Mouse (Mus musculus): Measurements from ENCODE around the gene Erbb3. TPM values are rescaled to one million over a fixed set of nuclear protein-coding genes. Genes with fewer than 3 reads are reported as not detected.

Gene Erbb3
- total and polyA plus RNA-seq, 2 experiments from 2014 or later: 0.65 to 1.7 TPM

DNA sequence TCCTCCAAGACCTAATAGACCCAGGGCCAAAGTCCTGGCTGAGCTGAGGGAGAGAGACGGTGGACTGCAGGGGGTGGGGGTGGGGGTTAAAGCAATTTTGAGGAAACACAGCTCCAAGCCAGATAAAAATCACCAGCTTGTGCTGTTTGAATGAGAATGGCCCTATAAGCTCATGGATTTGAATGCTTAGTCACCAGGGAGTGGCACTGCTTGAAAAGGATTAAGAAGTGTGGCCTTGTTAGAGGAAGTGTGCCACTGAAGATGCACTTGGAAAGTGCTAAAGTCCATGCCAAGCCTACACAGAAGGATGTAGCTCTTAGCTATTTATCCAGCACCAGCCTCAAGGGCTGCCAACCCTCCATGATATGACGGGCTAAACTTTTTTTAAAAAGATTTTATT is 54.2 kb downstream of the Erbb3 start:
- no peak overlapping the region for H3K4me3 ChIP-seq (ENCODE audit: low read length)
- no peaks in the 10 kb centered on the region for H3K27me3 ChIP-seq (ENCODE audit: insufficient read depth, low read length)
- H3K27ac ChIP-seq: no peak overlapping the region
- H3K4me2 ChIP-seq (ENCODE audit: low read depth, low read length): no peak overlapping the region
- 87% methylated on average over 2 of the region's 2 CpGs for WGBS
- no peaks in the 10 kb centered on the region for H3K9me3 ChIP-seq (ENCODE audit: low read length)
- H3K9ac ChIP-seq (replicated peaks; ENCODE audit: low read length): no peak overlapping the region
- ATAC-seq (no peak), DNase-seq (ENCODE audit: low spot score) (no peak)
- no peak for TF ChIP-seq CTCF (IDR thresholded peaks at IDR 0.05; ENCODE audit: low read depth)
- H3K36me3 ChIP-seq (ENCODE audit: insufficient read depth, low read length): no peaks in the 10 kb centered on the region
- no peaks in the 10 kb centered on the region for H3K4me1 ChIP-seq (ENCODE audit: insufficient read depth, low read length)

GRCm38 (mm10) chr10:128526366-128527356 is 62.8 kb downstream of the Erbb3 start:
- H3K36me3 ChIP-seq (ENCODE audit: insufficient read depth, low read length): no peaks in the 10 kb centered on the region; the same call in 1 of the 2 replicates
- H3K9ac ChIP-seq (replicated peaks; ENCODE audit: low read length): peak overlapping the region; percentile 14; the same call in 1 of the 2 replicates
- DNase-seq (ENCODE audit: low spot score) (no peak), ATAC-seq (no peak)
- H3K4me3 ChIP-seq (ENCODE audit: low read length): peak overlapping the region; percentile 83
- no peaks in the 10 kb centered on the region for H3K9me3 ChIP-seq (ENCODE audit: low read length)
- H3K4me2 ChIP-seq (ENCODE audit: low read depth, low read length): peak overlapping the region; percentile 99
- no peaks in the 10 kb centered on the region for H3K27me3 ChIP-seq (ENCODE audit: insufficient read depth, low read length)
- H3K4me1 ChIP-seq (ENCODE audit: insufficient read depth, low read length): no peaks in the 10 kb centered on the region
- H3K27ac ChIP-seq: peak overlapping the region; percentile 8; the same call in 1 of the 2 replicates
- no peak for TF ChIP-seq CTCF (IDR thresholded peaks at IDR 0.05; ENCODE audit: low read depth)
- 30% methylated on average over 28 of the region's 28 CpGs for WGBS

DNA sequence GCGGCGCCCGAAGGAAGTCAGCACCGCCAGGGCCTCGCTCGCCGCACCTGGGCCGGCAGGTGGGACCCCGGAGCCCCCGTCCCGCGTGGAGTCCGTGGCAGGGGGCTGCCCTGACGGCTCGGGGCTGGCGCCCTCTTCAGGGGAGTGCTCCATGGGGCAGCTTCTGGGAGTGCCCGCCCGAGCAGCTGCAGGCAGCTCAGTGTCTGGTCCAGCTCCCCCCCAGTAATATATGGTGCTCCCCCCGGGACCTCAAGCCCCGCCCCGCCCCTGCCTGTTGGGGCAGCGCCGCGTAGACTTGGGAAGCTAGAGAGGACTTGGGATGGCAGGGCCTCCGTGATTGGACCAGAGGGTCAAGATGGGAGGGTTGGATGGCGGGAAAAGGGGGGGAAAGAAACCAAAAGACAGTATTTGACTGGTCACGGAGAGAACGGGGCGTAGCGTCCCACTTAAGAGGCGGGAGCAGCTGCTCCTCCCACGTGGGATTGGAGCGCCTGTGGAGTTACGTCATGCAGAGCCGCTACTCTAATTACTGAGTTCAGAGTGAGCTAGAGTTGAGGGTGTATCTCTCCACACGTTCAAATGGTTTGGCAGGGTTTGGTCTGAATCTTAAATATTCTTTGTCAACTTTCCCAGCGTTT is 63.7 kb downstream of the Erbb3 start, which contains the start of gene Esyt1:
TSS of gene Esyt1 (minus strand) at position 201 of the 638 bp plus-strand sequence.
- H3K4me1 ChIP-seq (ENCODE audit: insufficient read depth, low read length): no peaks in the 10 kb centered on the region
- no peaks in the 10 kb centered on the region for H3K27me3 ChIP-seq (ENCODE audit: insufficient read depth, low read length)
- H3K4me3 ChIP-seq (ENCODE audit: low read length): peak within 1 kb of the TSS; percentile 83
- H3K36me3 ChIP-seq (ENCODE audit: insufficient read depth, low read length): no peaks in the 10 kb centered on the region; the same call in 1 of the 2 replicates
- peak within 1 kb of the TSS; percentile 77 for H3K9ac ChIP-seq (replicated peaks; ENCODE audit: low read length)
- DNase-seq (ENCODE audit: low spot score) (peak; percentile 97), ATAC-seq (peak; percentile 96)
- H3K9me3 ChIP-seq (ENCODE audit: low read length): no peaks in the 10 kb centered on the region
- peak within 1 kb of the TSS; percentile 99 for H3K4me2 ChIP-seq (ENCODE audit: low read depth, low read length)
- H3K27ac ChIP-seq: peak within 1 kb of the TSS; percentile 79
- peak; percentile 47 for TF ChIP-seq CTCF (IDR thresholded peaks at IDR 0.05; ENCODE audit: low read depth)
- 1% methylated on average over 36 of the region's 37 CpGs for WGBS

DNA sequence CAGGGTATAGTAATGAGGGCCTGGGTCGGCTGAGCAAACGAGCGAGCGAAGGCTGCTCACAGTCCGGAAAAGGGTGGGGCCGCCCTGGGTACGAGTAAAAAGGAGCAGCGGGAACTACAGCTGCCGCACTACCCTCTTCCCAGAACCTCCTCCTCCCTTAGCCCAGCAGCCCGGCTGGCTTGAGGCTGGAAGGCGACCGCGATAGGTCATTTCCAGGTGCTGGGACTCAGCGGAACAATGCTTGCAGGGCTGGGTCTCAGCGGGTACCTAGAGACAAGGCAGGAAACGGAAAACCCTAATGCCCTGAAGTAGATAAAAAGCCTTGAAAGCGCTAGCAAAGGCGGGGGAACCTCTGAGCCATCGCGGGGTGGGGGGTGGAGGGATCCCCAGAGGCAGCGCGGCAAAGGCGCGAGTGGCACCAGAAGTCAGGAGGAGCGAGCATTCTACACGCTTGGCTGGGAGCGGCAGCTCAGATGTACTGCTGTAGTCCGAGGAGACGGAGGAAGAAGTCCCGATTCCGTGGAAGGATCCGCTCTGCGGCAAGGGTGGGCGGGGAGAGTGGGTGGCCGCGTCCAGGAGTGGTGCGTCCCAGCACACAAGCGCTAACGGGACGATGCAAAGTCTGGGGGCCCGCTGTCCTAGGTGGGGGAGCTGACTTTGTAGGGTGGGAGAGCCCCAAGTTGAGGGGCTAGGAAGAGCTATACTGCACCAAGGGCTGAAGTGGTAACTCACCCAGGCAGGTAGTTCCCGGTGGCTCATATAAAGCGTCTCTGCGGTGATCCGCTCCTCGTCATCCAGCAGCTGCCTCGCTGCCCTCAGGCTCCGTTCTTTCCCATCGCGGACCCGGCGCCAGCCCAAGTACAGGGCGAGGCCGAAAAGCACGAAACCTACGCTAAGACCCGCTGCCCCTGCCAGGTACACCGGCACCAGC is 64.5 kb downstream of the Erbb3 start:
- ATAC-seq (peak; percentile 49), DNase-seq (ENCODE audit: low spot score) (peak; percentile 67)
- Histone ChIP-seq H3K36me3 (ENCODE audit: insufficient read depth, low read length) (peaks cover 6% of the 10 kb centered on the region; the same call in 1 of the 2 replicates), H3K27me3 (ENCODE audit: insufficient read depth, low read length) (no peaks in the 10 kb centered on the region), H3K9me3 (ENCODE audit: low read length) (no peaks in the 10 kb centered on the region), H3K27ac (peak overlapping the region; percentile 79), H3K4me2 (ENCODE audit: low read depth, low read length) (peak overlapping the region; percentile 99), H3K4me1 (ENCODE audit: insufficient read depth, low read length) (no peaks in the 10 kb centered on the region), H3K4me3 (ENCODE audit: low read length) (peak overlapping the region; percentile 83), H3K9ac (replicated peaks; ENCODE audit: low read length) (peak overlapping the region; percentile 77)
- under 1% methylated on average over 58 of the region's 58 CpGs for WGBS
- TF ChIP-seq CTCF (IDR thresholded peaks at IDR 0.05; ENCODE audit: low read depth): no peak

GRCm38 (mm10) chr10:128524111-128524731 is 65.2 kb downstream of the Erbb3 start:
- 21% methylated on average over 11 of the region's 11 CpGs for WGBS
- Histone ChIP-seq H3K9me3 (ENCODE audit: low read length) (no peaks in the 10 kb centered on the region), H3K4me1 (ENCODE audit: insufficient read depth, low read length) (no peaks in the 10 kb centered on the region), H3K9ac (replicated peaks; ENCODE audit: low read length) (peak overlapping the region; percentile 77), H3K36me3 (ENCODE audit: insufficient read depth, low read length) (peaks cover 6% of the 10 kb centered on the region; the same call in 1 of the 2 replicates), H3K27ac (peak overlapping the region; percentile 79; the same call in 1 of the 2 replicates), H3K4me3 (ENCODE audit: low read length) (peak overlapping the region; percentile 83), H3K4me2 (ENCODE audit: low read depth, low read length) (peak overlapping the region; percentile 99), H3K27me3 (ENCODE audit: insufficient read depth, low read length) (no peaks in the 10 kb centered on the region)
- no peak for TF ChIP-seq CTCF (IDR thresholded peaks at IDR 0.05; ENCODE audit: low read depth)
- peak; percentile 21 for DNase-seq (ENCODE audit: low spot score)
- ATAC-seq: no peak

Data from hindbrain, postnatal 0 days (tissue).